Mouse (Mus musculus): ENCODE data around the gene Xlr3b.
"Not testable (repeated sequence)": the region's sequence is repeated elsewhere in the genome, so short reads cannot be mapped to it uniquely, and the experiment has no call there.

Gene Xlr3b

GRCm38 (mm10) chrX:73191934-73192333 is at the start of gene Xlr3b:
TSS of gene Xlr3b (plus strand) at chrX:73192207.
- not testable (repeated sequence) for DNase-seq (ENCODE audit: low read depth, low spot score)

GRCm38 (mm10) chrX:73143218-73143618 is 48.8 kb upstream of the Xlr3b start:
- DNase-seq (ENCODE audit: low read depth, low spot score) = not testable (repeated sequence)

GRCm38 (mm10) chrX:73148496-73148895 is 43.5 kb upstream of the Xlr3b start, which contains the start of gene Xlr5b:
TSS of gene Xlr5b (plus strand) at chrX:73148796.
- DNase-seq (ENCODE audit: low read depth, low spot score) = not testable (repeated sequence)

GRCm38 (mm10) chrX:73149350-73149749 is 42.7 kb upstream of the Xlr3b start, which contains the start of gene DXBay18:
TSS of gene DXBay18 (minus strand) at chrX:73149450.
- DNase-seq (ENCODE audit: low read depth, low spot score) = not testable (repeated sequence)

GRCm38 (mm10) chrX:73176889-73177288 is 15.1 kb upstream of the Xlr3b start, which contains the start of gene Spin2d:
TSS of gene Spin2d (minus strand) at chrX:73176989.
- not testable (repeated sequence) for DNase-seq (ENCODE audit: low read depth, low spot score)

- DNase-seq (ENCODE audit: low read depth, low spot score) = not testable (repeated sequence)
These were observed 22.0 kb downstream of the Xlr3b start, which contains the start of gene Xlr4b for GRCm38 (mm10) chrX:73213819-73214564. TSS of gene Xlr4b (plus strand) at chrX:73214333.

- no peak for DNase-seq (ENCODE audit: low read depth, low spot score)
These were observed 33.4 kb downstream of the Xlr3b start for GRCm38 (mm10) chrX:73225365-73225764.

GRCm38 (mm10) chrX:73227914-73228605 is 36.1 kb downstream of the Xlr3b start, which contains the start of gene F8a:
TSS of gene F8a (plus strand) at chrX:73228291.
- peak; percentile 87 for DNase-seq (ENCODE audit: low read depth, low spot score)

GRCm38 (mm10) chrX:73228606-73229214 is 36.7 kb downstream of the Xlr3b start:
- DNase-seq (ENCODE audit: low read depth, low spot score) = peak; percentile 79

- no peak for DNase-seq (ENCODE audit: low read depth, low spot score)
These were observed 37.3 kb downstream of the Xlr3b start for GRCm38 (mm10) chrX:73229288-73229687.

- not testable (repeated sequence) for DNase-seq (ENCODE audit: low read depth, low spot score)
These were observed 50.9 kb downstream of the Xlr3b start, which contains the start of gene Xlr4c for GRCm38 (mm10) chrX:73242821-73243325. TSS of gene Xlr4c (minus strand) at chrX:73243130.
